Mouse (Mus musculus): ENCODE results near the gene Atp6v0e. TPM values are rescaled to one million over a fixed set of nuclear protein-coding genes. Genes with fewer than 3 reads are reported as not detected.

Atp6v0e gene
- polyA plus RNA-seq, 1 experiment from 2014 or later: 87.3 TPM

GRCm38 (mm10) chr17:26695193-26695592 is 32.2 kb downstream of the Atp6v0e start:
- no peak overlapping the region for H3K4me2 ChIP-seq (ENCODE audit: low read depth, low read length, severe bottlenecking)
- ATAC-seq (replicated peaks; ENCODE audit: low FRiP score): no peak
- no peak overlapping the region for H3K9ac ChIP-seq (ENCODE audit: low read length)
- H3K36me3 ChIP-seq (ENCODE audit: control insufficient read depth, insufficient read depth, low read length): no peaks in the 10 kb centered on the region
- H3K27me3 ChIP-seq (ENCODE audit: control insufficient read depth, insufficient read depth, low read length): no peaks in the 10 kb centered on the region
- H3K4me3 ChIP-seq (ENCODE audit: low read depth, low read length): no peak overlapping the region
- DNase-seq (ENCODE audit: low spot score): no peak
- no peak overlapping the region for H3K27ac ChIP-seq (ENCODE audit: low read depth, low read length)
- H3K4me1 ChIP-seq (replicated peaks; ENCODE audit: control insufficient read depth, insufficient read depth, low read length): no peaks in the 10 kb centered on the region
- 92% methylated on average over 3 of the region's 3 CpGs for WGBS
- H3K9me3 ChIP-seq (ENCODE audit: control insufficient read depth, low read length): no peaks in the 10 kb centered on the region

- no peaks in the 10 kb centered on the region for H3K4me1 ChIP-seq (replicated peaks; ENCODE audit: control insufficient read depth, insufficient read depth, low read length)
- H3K36me3 ChIP-seq (ENCODE audit: control insufficient read depth, insufficient read depth, low read length): no peaks in the 10 kb centered on the region
- no peak overlapping the region for H3K4me3 ChIP-seq (ENCODE audit: low read depth, low read length)
- 92% methylated on average over 5 of the region's 5 CpGs for WGBS
- H3K27ac ChIP-seq (ENCODE audit: low read depth, low read length): no peak overlapping the region
- no peak for ATAC-seq (replicated peaks; ENCODE audit: low FRiP score)
- H3K9me3 ChIP-seq (ENCODE audit: control insufficient read depth, low read length): no peaks in the 10 kb centered on the region
- H3K9ac ChIP-seq (ENCODE audit: low read length): no peak overlapping the region
- H3K27me3 ChIP-seq (ENCODE audit: control insufficient read depth, insufficient read depth, low read length): no peaks in the 10 kb centered on the region
- H3K4me2 ChIP-seq (ENCODE audit: low read depth, low read length, severe bottlenecking): no peak overlapping the region
- no peak for DNase-seq (ENCODE audit: low spot score)
Observed at GRCm38 (mm10) chr17:26698846-26699245, 35.8 kb downstream of the Atp6v0e start.

GRCm38 (mm10) chr17:26699819-26700616 is 37.0 kb downstream of the Atp6v0e start:
- no peak for ATAC-seq (replicated peaks; ENCODE audit: low FRiP score)
- no peak overlapping the region for H3K4me2 ChIP-seq (ENCODE audit: low read depth, low read length, severe bottlenecking)
- H3K9me3 ChIP-seq (ENCODE audit: control insufficient read depth, low read length): no peaks in the 10 kb centered on the region
- H3K4me1 ChIP-seq (replicated peaks; ENCODE audit: control insufficient read depth, insufficient read depth, low read length): no peaks in the 10 kb centered on the region
- no peak overlapping the region for H3K4me3 ChIP-seq (ENCODE audit: low read depth, low read length)
- H3K9ac ChIP-seq (ENCODE audit: low read length): no peak overlapping the region
- no peaks in the 10 kb centered on the region for H3K36me3 ChIP-seq (ENCODE audit: control insufficient read depth, insufficient read depth, low read length)
- H3K27me3 ChIP-seq (ENCODE audit: control insufficient read depth, insufficient read depth, low read length): no peaks in the 10 kb centered on the region
- no peak overlapping the region for H3K27ac ChIP-seq (ENCODE audit: low read depth, low read length)
- 94% methylated on average over 10 of the region's 10 CpGs for WGBS
- DNase-seq (ENCODE audit: low spot score): no peak

- Histone ChIP-seq H3K27me3 (ENCODE audit: control insufficient read depth, insufficient read depth, low read length) (no peaks in the 10 kb centered on the region), H3K36me3 (ENCODE audit: control insufficient read depth, insufficient read depth, low read length) (no peaks in the 10 kb centered on the region), H3K27ac (ENCODE audit: low read depth, low read length) (no peak overlapping the region), H3K9me3 (ENCODE audit: control insufficient read depth, low read length) (no peaks in the 10 kb centered on the region), H3K9ac (ENCODE audit: low read length) (no peak overlapping the region), H3K4me3 (ENCODE audit: low read depth, low read length) (no peak overlapping the region), H3K4me1 (replicated peaks; ENCODE audit: control insufficient read depth, insufficient read depth, low read length) (no peaks in the 10 kb centered on the region), H3K4me2 (ENCODE audit: low read depth, low read length, severe bottlenecking) (no peak overlapping the region)
- DNase-seq (ENCODE audit: low spot score) (no peak), ATAC-seq (replicated peaks; ENCODE audit: low FRiP score) (no peak)
- WGBS: 86% methylated on average over 13 of the region's 13 CpGs
Observed at GRCm38 (mm10) chr17:26701565-26701964, 38.5 kb downstream of the Atp6v0e start.

GRCm38 (mm10) chr17:26702621-26703020 is 39.6 kb downstream of the Atp6v0e start:
- WGBS: 84% methylated on average over 4 of the region's 4 CpGs
- Histone ChIP-seq H3K27ac (ENCODE audit: low read depth, low read length) (no peak overlapping the region), H3K4me3 (ENCODE audit: low read depth, low read length) (no peak overlapping the region), H3K9me3 (ENCODE audit: control insufficient read depth, low read length) (no peaks in the 10 kb centered on the region), H3K4me2 (ENCODE audit: low read depth, low read length, severe bottlenecking) (no peak overlapping the region), H3K4me1 (replicated peaks; ENCODE audit: control insufficient read depth, insufficient read depth, low read length) (no peaks in the 10 kb centered on the region), H3K27me3 (ENCODE audit: control insufficient read depth, insufficient read depth, low read length) (no peaks in the 10 kb centered on the region), H3K9ac (ENCODE audit: low read length) (no peak overlapping the region), H3K36me3 (ENCODE audit: control insufficient read depth, insufficient read depth, low read length) (no peaks in the 10 kb centered on the region)
- ATAC-seq (replicated peaks; ENCODE audit: low FRiP score) (no peak), DNase-seq (ENCODE audit: low spot score) (no peak)

- DNase-seq (ENCODE audit: low spot score) (no peak), ATAC-seq (replicated peaks; ENCODE audit: low FRiP score) (no peak)
- Histone ChIP-seq H3K9me3 (ENCODE audit: control insufficient read depth, low read length) (no peaks in the 10 kb centered on the region), H3K4me1 (replicated peaks; ENCODE audit: control insufficient read depth, insufficient read depth, low read length) (no peaks in the 10 kb centered on the region), H3K4me2 (ENCODE audit: low read depth, low read length, severe bottlenecking) (no peak overlapping the region), H3K27ac (ENCODE audit: low read depth, low read length) (no peak overlapping the region), H3K36me3 (ENCODE audit: control insufficient read depth, insufficient read depth, low read length) (no peaks in the 10 kb centered on the region), H3K27me3 (ENCODE audit: control insufficient read depth, insufficient read depth, low read length) (no peaks in the 10 kb centered on the region), H3K4me3 (ENCODE audit: low read depth, low read length) (no peak overlapping the region), H3K9ac (ENCODE audit: low read length) (no peak overlapping the region)
- 95% methylated on average over 4 of the region's 4 CpGs for WGBS
Observed at GRCm38 (mm10) chr17:26703671-26704070, 40.6 kb downstream of the Atp6v0e start.

- ATAC-seq (replicated peaks; ENCODE audit: low FRiP score) (no peak), DNase-seq (ENCODE audit: low spot score) (no peak)
- Histone ChIP-seq H3K4me2 (ENCODE audit: low read depth, low read length, severe bottlenecking) (no peak overlapping the region), H3K27ac (ENCODE audit: low read depth, low read length) (no peak overlapping the region), H3K36me3 (ENCODE audit: control insufficient read depth, insufficient read depth, low read length) (no peaks in the 10 kb centered on the region), H3K4me3 (ENCODE audit: low read depth, low read length) (no peak overlapping the region), H3K4me1 (replicated peaks; ENCODE audit: control insufficient read depth, insufficient read depth, low read length) (no peaks in the 10 kb centered on the region), H3K27me3 (ENCODE audit: control insufficient read depth, insufficient read depth, low read length) (no peaks in the 10 kb centered on the region), H3K9ac (ENCODE audit: low read length) (no peak overlapping the region), H3K9me3 (ENCODE audit: control insufficient read depth, low read length) (no peaks in the 10 kb centered on the region)
- WGBS: 85% methylated on average over 11 of the region's 11 CpGs
Observed at GRCm38 (mm10) chr17:26705463-26706359, 42.7 kb downstream of the Atp6v0e start.

GRCm38 (mm10) chr17:26707066-26707465 is 44.0 kb downstream of the Atp6v0e start:
- no peak for ATAC-seq (replicated peaks; ENCODE audit: low FRiP score)
- WGBS: 75% methylated on average over 7 of the region's 7 CpGs

More at GRCm38 (mm10) chr17:26707066-26707465, 44.0 kb downstream of the Atp6v0e start:
- no peak for DNase-seq (ENCODE audit: low spot score)
- Histone ChIP-seq H3K9ac (ENCODE audit: low read length) (no peak overlapping the region), H3K4me3 (ENCODE audit: low read depth, low read length) (no peak overlapping the region), H3K9me3 (ENCODE audit: control insufficient read depth, low read length) (no peaks in the 10 kb centered on the region), H3K4me1 (replicated peaks; ENCODE audit: control insufficient read depth, insufficient read depth, low read length) (no peaks in the 10 kb centered on the region), H3K4me2 (ENCODE audit: low read depth, low read length, severe bottlenecking) (no peak overlapping the region), H3K27ac (ENCODE audit: low read depth, low read length) (no peak overlapping the region), H3K27me3 (ENCODE audit: control insufficient read depth, insufficient read depth, low read length) (no peaks in the 10 kb centered on the region), H3K36me3 (ENCODE audit: control insufficient read depth, insufficient read depth, low read length) (no peaks in the 10 kb centered on the region)

Measured in forebrain, embryonic 11.5 days (tissue).